Mouse (Mus musculus): ENCODE measurements around the gene Wdr66. TPM values are rescaled to one million over a fixed set of nuclear protein-coding genes. Genes with fewer than 3 reads are reported as not detected.
A peak's percentile ranks its signal among the peaks of the same experiment; 100 is the strongest.

Wdr66 gene
- polyA plus RNA-seq, 1 experiment from 2014 or later: 1.3 TPM

- no peak for ATAC-seq (ENCODE audit: low FRiP score)
- H3K4me1 ChIP-seq: peaks cover 26% of the 10 kb centered on the region
- no peak overlapping the region for H3K9ac ChIP-seq
- H3K9me3 ChIP-seq: no peaks in the 10 kb centered on the region
- H3K27ac ChIP-seq: peak overlapping the region; percentile 68
- H3K36me3 ChIP-seq (replicated peaks): no peaks in the 10 kb centered on the region
- no peak overlapping the region for H3K4me3 ChIP-seq (replicated peaks)
- peaks cover 9% of the 10 kb centered on the region; the same call in 1 of the 2 replicates for H3K27me3 ChIP-seq
- no peak overlapping the region for H3K4me2 ChIP-seq
- WGBS: 80% methylated on average over 9 of the region's 9 CpGs
Measured at GRCm38 (mm10) chr5:123276636-123277341, 24.9 kb downstream of the Wdr66 start.

- Histone ChIP-seq H3K4me3 (replicated peaks) (no peak overlapping the region), H3K36me3 (replicated peaks) (no peaks in the 10 kb centered on the region), H3K9ac (no peak overlapping the region), H3K27ac (peak overlapping the region; percentile 68), H3K4me1 (peaks cover 26% of the 10 kb centered on the region), H3K9me3 (no peaks in the 10 kb centered on the region), H3K27me3 (peaks cover 9% of the 10 kb centered on the region; the same call in 1 of the 2 replicates), H3K4me2 (no peak overlapping the region)
- 27% methylated on average over 7 of the region's 7 CpGs for WGBS
- peak; percentile 55; the same call in 1 of the 2 replicates for ATAC-seq (ENCODE audit: low FRiP score)
Measured at GRCm38 (mm10) chr5:123277342-123277701, 25.4 kb downstream of the Wdr66 start.

GRCm38 (mm10) chr5:123277704-123278103 lies 25.8 kb downstream of the Wdr66 start:
- 85% methylated on average over 4 of the region's 4 CpGs for WGBS
- H3K9ac ChIP-seq: no peak overlapping the region
- no peak overlapping the region for H3K4me2 ChIP-seq

GRCm38 (mm10) chr5:123279248-123279647 lies 27.3 kb downstream of the Wdr66 start:
- Histone ChIP-seq H3K4me1 (peaks cover 20% of the 10 kb centered on the region), H3K27ac (no peak overlapping the region), H3K27me3 (peaks cover 9% of the 10 kb centered on the region; the same call in 1 of the 2 replicates), H3K4me3 (replicated peaks) (no peak overlapping the region), H3K4me2 (no peak overlapping the region), H3K36me3 (replicated peaks) (no peaks in the 10 kb centered on the region), H3K9me3 (no peaks in the 10 kb centered on the region), H3K9ac (no peak overlapping the region)
- 96% methylated on average over 4 of the region's 4 CpGs for WGBS
- ATAC-seq (ENCODE audit: low FRiP score): no peak

More at GRCm38 (mm10) chr5:123277704-123278103, 25.8 kb downstream of the Wdr66 start:
- Histone ChIP-seq H3K27ac (no peak overlapping the region), H3K4me1 (peaks cover 26% of the 10 kb centered on the region), H3K9me3 (no peaks in the 10 kb centered on the region), H3K4me3 (replicated peaks) (no peak overlapping the region), H3K36me3 (replicated peaks) (no peaks in the 10 kb centered on the region), H3K27me3 (peaks cover 9% of the 10 kb centered on the region; the same call in 1 of the 2 replicates)
- no peak for ATAC-seq (ENCODE audit: low FRiP score)

GRCm38 (mm10) chr5:123281336-123282136 lies 29.6 kb downstream of the Wdr66 start:
- Histone ChIP-seq H3K27me3 (no peaks in the 10 kb centered on the region), H3K27ac (no peak overlapping the region), H3K4me3 (replicated peaks) (no peak overlapping the region), H3K4me1 (peaks cover 7% of the 10 kb centered on the region), H3K9ac (no peak overlapping the region), H3K4me2 (no peak overlapping the region), H3K36me3 (replicated peaks) (no peaks in the 10 kb centered on the region), H3K9me3 (no peaks in the 10 kb centered on the region)
- ATAC-seq (ENCODE audit: low FRiP score): no peak
- 80% methylated on average over 9 of the region's 9 CpGs for WGBS

- Histone ChIP-seq H3K27ac (0 out of 2 replicates have a peak overlapping the region, but pooled peaks have one; percentile 43), H3K27me3 (no peaks in the 10 kb centered on the region), H3K4me2 (no peak overlapping the region), H3K4me1 (no peaks in the 10 kb centered on the region; the same call in 1 of the 2 replicates), H3K9ac (no peak overlapping the region), H3K4me3 (replicated peaks) (no peak overlapping the region), H3K36me3 (replicated peaks) (no peaks in the 10 kb centered on the region), H3K9me3 (no peaks in the 10 kb centered on the region)
- 40% methylated on average over 8 of the region's 8 CpGs for WGBS
- ATAC-seq (ENCODE audit: low FRiP score): no peak
Measured at GRCm38 (mm10) chr5:123285174-123285573, 33.3 kb downstream of the Wdr66 start.

- H3K4me1 ChIP-seq: no peaks in the 10 kb centered on the region; the same call in 1 of the 2 replicates
- no peak for ATAC-seq (ENCODE audit: low FRiP score)
- no peaks in the 10 kb centered on the region for H3K27me3 ChIP-seq
- WGBS: 83% methylated on average over 5 of the region's 5 CpGs
- H3K4me2 ChIP-seq: no peak overlapping the region
- H3K36me3 ChIP-seq (replicated peaks): no peaks in the 10 kb centered on the region
- no peak overlapping the region for H3K9ac ChIP-seq
- H3K27ac ChIP-seq: no peak overlapping the region
- no peaks in the 10 kb centered on the region for H3K9me3 ChIP-seq
- H3K4me3 ChIP-seq (replicated peaks): no peak overlapping the region
Measured at GRCm38 (mm10) chr5:123288079-123288478, 36.2 kb downstream of the Wdr66 start.

- H3K27me3 ChIP-seq: 0 out of 2 replicates have a peak, but pooled peaks cover 17% of the 10 kb centered on the region
- H3K4me3 ChIP-seq (replicated peaks): no peak overlapping the region
- H3K27ac ChIP-seq: no peak overlapping the region
- no peaks in the 10 kb centered on the region for H3K9me3 ChIP-seq
- no peak for ATAC-seq (ENCODE audit: low FRiP score)
- no peak overlapping the region for H3K4me2 ChIP-seq
- peaks cover 8% of the 10 kb centered on the region; the same call in 1 of the 2 replicates for H3K4me1 ChIP-seq
- no peak overlapping the region for H3K9ac ChIP-seq
- WGBS: 91% methylated on average over 9 of the region's 9 CpGs
- no peaks in the 10 kb centered on the region for H3K36me3 ChIP-seq (replicated peaks)
Measured at GRCm38 (mm10) chr5:123294653-123295052, 42.8 kb downstream of the Wdr66 start.

- no peaks in the 10 kb centered on the region for H3K36me3 ChIP-seq (replicated peaks)
- no peak for ATAC-seq (ENCODE audit: low FRiP score)
- no peak overlapping the region for H3K9ac ChIP-seq
- H3K9me3 ChIP-seq: no peaks in the 10 kb centered on the region
- peaks cover 22% of the 10 kb centered on the region for H3K4me1 ChIP-seq
- no peak overlapping the region for H3K4me3 ChIP-seq (replicated peaks)
- 66% methylated on average over 12 of the region's 12 CpGs for WGBS
- 0 out of 2 replicates have a peak, but pooled peaks cover 21% of the 10 kb centered on the region for H3K27me3 ChIP-seq
- no peak overlapping the region for H3K27ac ChIP-seq
- no peak overlapping the region for H3K4me2 ChIP-seq
Measured at GRCm38 (mm10) chr5:123296224-123296806, 44.4 kb downstream of the Wdr66 start.

- Histone ChIP-seq H3K4me1 (peaks cover 27% of the 10 kb centered on the region), H3K9ac (no peak overlapping the region), H3K36me3 (replicated peaks) (no peaks in the 10 kb centered on the region), H3K27ac (no peak overlapping the region), H3K27me3 (0 out of 2 replicates have a peak, but pooled peaks cover 23% of the 10 kb centered on the region), H3K9me3 (no peaks in the 10 kb centered on the region), H3K4me2 (no peak overlapping the region), H3K4me3 (replicated peaks) (no peak overlapping the region)
- ATAC-seq (ENCODE audit: low FRiP score): no peak
- 62% methylated on average over 23 of the region's 23 CpGs for WGBS
Measured at GRCm38 (mm10) chr5:123296972-123297754, 45.3 kb downstream of the Wdr66 start.

GRCm38 (mm10) chr5:123297830-123298229 lies 45.9 kb downstream of the Wdr66 start:
- Histone ChIP-seq H3K9me3 (no peaks in the 10 kb centered on the region), H3K4me2 (no peak overlapping the region), H3K27ac (no peak overlapping the region), H3K36me3 (replicated peaks) (no peaks in the 10 kb centered on the region), H3K4me1 (peaks cover 34% of the 10 kb centered on the region), H3K4me3 (replicated peaks) (no peak overlapping the region), H3K9ac (no peak overlapping the region), H3K27me3 (0 out of 2 replicates have a peak, but pooled peaks cover 23% of the 10 kb centered on the region)
- ATAC-seq (ENCODE audit: low FRiP score): no peak
- WGBS: 70% methylated on average over 7 of the region's 7 CpGs
